Mouse (Mus musculus): ENCODE measurements at regions not wholly inside any gene's neighbourhood (a gene's known extent, or its start where the extent isn't known, plus 50 kb on each side); places are given as distances from the start of the nearest gene placed in this dataset.

DNA sequence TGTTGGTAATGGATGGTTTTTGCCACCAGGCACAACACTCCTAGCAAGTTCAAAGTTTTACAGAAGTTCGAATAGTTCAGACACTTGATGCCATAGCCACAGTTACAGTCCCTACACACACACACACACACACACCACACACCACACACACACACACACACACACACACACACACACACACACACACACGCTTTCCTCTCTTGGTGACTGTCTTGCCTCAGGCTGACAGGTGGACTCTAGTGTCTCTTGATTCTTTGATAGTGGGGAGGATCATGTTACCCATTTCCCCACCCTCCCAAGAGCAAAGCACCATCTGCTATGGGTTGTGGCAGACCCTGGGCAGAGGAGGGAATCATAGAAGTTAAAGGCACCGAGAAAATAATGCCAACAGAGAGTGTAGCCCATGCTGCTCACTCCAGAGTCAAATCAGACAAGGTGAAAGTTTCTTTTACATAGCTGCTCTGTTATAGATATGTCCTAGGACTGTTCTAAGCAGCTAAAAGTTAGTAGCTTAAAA, 75.9 kb downstream of the Klhl25 start:
- no peak for DNase-seq (ENCODE audit: extremely low read depth, low read depth, low spot score)

DNA sequence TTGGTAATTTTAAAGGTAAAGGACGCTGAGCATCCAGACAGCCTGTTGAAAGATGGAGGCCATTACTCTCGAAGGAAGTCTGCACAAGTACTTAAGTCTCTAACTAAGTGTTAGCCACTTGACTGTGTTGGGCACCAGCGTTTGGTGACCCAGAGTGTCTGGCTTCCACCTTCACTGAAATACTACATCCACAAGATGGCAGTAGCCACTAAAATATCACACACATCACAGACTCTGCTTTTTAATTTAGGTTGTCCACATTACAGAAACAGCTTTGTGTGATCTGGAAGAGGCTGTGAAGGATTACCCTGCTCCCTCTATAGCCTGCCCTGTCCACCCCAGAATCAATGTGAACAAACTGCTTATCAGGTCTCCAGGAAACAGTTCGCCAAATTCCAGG, 79.4 kb downstream of the Klhl25 start:
- no peak for DNase-seq (ENCODE audit: extremely low read depth, low read depth, low spot score)

- no peak for DNase-seq (ENCODE audit: extremely low read depth, low read depth, low spot score)
Observed at GRCm38 (mm10) chr7:75943844-75944243, 95.7 kb downstream of the Klhl25 start.

DNA sequence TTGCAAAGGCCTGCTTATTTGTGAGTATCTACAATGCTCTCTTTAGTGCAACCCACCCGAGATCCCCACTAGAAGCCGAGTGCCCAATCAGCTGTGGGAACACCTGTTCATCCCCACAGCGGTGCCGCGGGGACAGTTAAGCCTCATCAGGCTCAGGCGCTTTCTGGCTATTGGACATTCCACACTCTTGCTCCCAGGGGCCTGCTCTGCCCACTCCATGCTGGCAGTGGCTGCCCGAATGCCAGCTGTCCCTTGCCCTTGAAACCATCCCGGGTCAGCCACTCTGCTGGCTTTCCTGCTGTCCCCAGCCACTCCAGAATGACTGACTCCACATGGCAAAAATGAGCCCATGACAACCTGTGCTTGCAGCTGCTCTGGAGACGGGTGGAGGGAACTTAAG, 107.6 kb downstream of the Klhl25 start:
- DNase-seq (ENCODE audit: extremely low read depth, low read depth, low spot score) = no peak

GRCm38 (mm10) chr7:75957366-75957765, 109.3 kb downstream of the Klhl25 start:
- no peak for DNase-seq (ENCODE audit: extremely low read depth, low read depth, low spot score)

DNA sequence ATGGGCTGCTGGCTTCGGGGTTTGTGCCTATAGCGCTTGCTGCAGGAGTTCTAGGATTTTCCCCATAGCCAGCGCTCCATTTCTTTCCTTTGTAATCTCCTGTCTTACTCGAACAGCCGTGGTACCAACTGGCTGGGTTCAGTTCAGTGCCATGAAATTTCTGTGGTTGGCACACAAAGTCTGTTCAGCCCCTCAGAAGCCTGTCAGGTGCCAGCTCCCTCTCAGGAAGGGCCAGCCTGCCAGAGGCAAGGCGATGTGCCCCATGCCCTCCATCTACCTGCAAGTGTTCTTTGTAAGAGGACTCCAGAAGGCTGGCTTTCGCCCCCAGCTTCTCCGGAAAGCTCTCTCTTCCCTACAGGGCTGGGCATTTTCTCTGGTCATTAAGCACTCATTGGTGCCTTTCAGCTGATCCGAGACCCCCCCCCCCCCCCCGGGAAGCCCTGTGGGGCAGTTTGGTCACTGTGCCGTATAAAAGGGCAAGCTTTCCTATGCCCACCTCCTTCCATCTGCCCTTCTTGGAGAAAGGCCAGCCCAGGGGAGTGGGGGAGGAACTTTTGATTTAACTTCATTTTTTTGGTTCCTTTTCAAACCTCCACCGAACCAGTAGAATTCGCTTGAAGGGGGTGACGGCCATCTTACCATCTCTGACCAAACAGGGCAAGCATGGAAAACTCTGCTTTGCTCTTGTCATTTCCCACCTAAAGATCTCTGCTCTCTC, 112.0 kb downstream of the Klhl25 start:
- no peak for DNase-seq (ENCODE audit: extremely low read depth, low read depth, low spot score)

- no peak for DNase-seq (ENCODE audit: extremely low read depth, low read depth, low spot score)
Observed at GRCm38 (mm10) chr7:75968177-75968576, 120.1 kb downstream of the Klhl25 start.

GRCm38 (mm10) chr7:75970914-75971313, 122.8 kb downstream of the Klhl25 start:
- DNase-seq (ENCODE audit: extremely low read depth, low read depth, low spot score) = no peak

GRCm38 (mm10) chr7:75971706-75972105, 123.6 kb downstream of the Klhl25 start:
- DNase-seq (ENCODE audit: extremely low read depth, low read depth, low spot score) = no peak

GRCm38 (mm10) chr7:75981560-75981959, 133.4 kb downstream of the Klhl25 start:
- no peak for DNase-seq (ENCODE audit: extremely low read depth, low read depth, low spot score)

DNA sequence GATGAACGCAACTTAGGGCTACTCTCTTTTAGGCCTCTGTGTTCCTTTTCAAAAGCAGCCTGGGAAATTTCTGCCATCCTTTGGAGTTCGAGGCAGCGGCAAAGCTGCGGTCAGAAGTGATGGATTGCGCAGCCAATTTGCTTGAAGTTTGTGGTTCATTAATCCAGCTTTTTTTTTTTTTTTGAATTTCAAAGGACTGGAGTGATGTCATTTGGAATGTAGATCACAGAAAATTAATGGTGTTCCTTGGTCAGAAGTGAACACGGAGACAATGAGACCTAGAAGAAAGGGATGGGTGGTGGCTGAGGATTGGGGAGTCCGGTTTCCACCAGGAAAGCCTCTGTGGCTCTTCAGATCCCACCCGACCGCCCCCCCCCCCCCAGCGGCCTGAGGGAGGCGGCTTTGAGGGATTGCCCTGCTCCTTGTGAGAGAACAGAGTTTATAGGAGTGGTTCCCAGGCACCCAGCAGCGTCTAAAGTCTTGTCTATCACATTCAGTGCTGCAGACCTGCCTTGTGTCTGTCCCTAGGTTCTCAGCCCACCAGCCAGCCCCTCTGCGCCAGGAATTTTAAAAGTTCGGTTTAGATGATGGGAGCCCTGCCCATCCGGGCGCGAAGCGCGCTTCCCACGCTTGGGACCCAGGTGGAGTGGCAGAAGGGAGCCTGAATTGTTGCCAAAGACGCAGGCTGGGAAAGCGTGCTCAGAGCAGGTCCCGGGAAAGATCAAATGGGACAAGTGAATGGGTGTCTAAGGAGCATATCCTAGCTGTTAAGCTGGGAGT, 135.1 kb downstream of the Klhl25 start:
- DNase-seq (ENCODE audit: extremely low read depth, low read depth, low spot score) = no peak

DNA sequence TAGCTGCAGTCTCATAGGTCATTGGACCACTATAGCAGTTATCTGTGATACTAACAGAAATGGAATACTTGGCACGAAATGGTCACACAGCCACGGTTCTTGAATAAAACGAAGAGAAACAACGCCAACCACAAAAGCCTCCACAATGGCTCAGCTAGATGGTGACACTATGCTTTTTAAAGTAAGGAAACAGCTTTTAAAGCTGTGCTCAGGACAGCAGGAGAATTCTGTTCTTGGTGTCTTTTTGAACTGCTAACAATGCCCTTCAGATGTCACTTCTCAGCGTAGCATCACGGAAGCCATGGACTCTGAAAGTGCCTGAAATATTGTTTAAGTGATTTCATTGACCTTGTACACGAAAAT, 135.7 kb downstream of the Klhl25 start:
- no peak for DNase-seq (ENCODE audit: extremely low read depth, low read depth, low spot score)

- no peak for DNase-seq (ENCODE audit: extremely low read depth, low read depth, low spot score)
Observed at GRCm38 (mm10) chr7:75998853-75999252, 150.7 kb downstream of the Klhl25 start.

GRCm38 (mm10) chr7:75999324-75999907, 151.3 kb downstream of the Klhl25 start:
- DNase-seq (ENCODE audit: extremely low read depth, low read depth, low spot score) = no peak

DNA sequence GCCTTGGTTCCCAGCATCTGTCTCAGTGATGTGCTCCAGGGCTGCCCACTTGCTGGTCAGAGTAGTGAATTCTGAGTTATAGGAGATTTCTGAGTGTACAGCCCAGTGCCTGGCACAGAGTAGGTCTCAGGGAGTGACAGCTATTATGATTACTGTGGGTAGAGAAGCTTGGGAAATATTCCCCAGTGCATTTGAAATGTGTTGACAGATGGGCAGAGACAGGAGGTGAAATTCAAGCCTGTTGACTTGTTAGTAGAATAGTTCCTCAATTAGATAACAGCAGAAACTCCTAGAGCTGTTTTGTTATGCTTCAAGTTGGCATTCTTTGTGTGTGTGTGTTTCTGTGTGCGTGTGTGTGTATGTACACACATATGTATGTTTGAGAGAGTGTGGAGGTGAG, 152.9 kb downstream of the Klhl25 start:
- no peak for DNase-seq (ENCODE audit: extremely low read depth, low read depth, low spot score)

GRCm38 (mm10) chr7:76008226-76008625, 160.1 kb downstream of the Klhl25 start:
- DNase-seq (ENCODE audit: extremely low read depth, low read depth, low spot score) = peak; percentile 65

DNA sequence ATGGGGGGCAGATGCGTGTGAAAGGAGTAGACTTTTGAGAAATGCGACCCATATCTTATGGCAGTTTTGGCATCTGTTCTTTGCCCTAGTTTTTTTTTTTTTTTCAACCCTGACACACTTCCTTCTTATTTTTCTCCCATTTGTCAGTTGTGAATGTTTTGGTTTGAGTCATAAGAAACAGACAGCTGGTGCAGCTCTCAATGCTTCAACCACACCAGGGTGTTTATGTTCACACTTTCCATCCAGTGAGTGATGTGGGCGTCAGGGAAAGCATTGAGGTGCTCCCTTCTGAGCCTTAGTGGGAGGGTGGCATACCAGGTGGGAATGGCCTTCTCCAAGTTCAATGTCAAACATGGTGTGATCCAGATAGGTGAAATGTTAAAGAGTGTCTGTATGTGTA, 181.9 kb upstream of the Agbl1 start:
- no peak for DNase-seq (ENCODE audit: extremely low read depth, low read depth, low spot score)

GRCm38 (mm10) chr7:76049342-76049741, 180.3 kb upstream of the Agbl1 start:
- no peak for DNase-seq (ENCODE audit: extremely low read depth, low read depth, low spot score)

GRCm38 (mm10) chr7:76053843-76054242, 175.8 kb upstream of the Agbl1 start:
- DNase-seq (ENCODE audit: extremely low read depth, low read depth, low spot score) = no peak

DNA sequence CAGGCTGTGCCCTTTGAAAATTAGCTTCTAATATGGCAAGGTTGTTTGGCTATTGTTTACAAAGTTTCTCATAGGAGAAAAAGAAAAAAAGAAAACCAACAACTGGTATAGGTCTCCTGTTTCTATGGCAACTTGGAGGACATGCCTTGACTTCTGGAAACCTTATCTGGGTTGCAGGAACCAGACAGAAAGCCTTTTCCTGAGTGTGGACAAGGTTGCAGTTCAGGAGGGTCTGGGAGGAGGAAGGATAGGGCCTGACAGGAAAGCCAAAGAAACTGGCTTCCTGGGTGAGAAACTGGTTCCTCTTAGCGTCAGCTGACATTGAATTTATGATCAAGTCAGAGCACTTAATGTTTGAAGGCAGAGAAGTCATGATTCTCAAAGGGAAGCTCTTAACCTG, 130.5 kb upstream of the Agbl1 start:
- DNase-seq (ENCODE audit: extremely low read depth, low read depth, low spot score) = no peak

GRCm38 (mm10) chr7:76121242-76121844, 108.3 kb upstream of the Agbl1 start:
- no peak for DNase-seq (ENCODE audit: extremely low read depth, low read depth, low spot score)

Data from fat pad, adult 2 months (tissue).